Mouse (Mus musculus): ENCODE results near the gene Hyal5. TPM values are rescaled to one million over a fixed set of nuclear protein-coding genes. Genes with fewer than 3 reads are reported as not detected.

Gene Hyal5
- polyA plus RNA-seq, 1 experiment: not detected

DNA sequence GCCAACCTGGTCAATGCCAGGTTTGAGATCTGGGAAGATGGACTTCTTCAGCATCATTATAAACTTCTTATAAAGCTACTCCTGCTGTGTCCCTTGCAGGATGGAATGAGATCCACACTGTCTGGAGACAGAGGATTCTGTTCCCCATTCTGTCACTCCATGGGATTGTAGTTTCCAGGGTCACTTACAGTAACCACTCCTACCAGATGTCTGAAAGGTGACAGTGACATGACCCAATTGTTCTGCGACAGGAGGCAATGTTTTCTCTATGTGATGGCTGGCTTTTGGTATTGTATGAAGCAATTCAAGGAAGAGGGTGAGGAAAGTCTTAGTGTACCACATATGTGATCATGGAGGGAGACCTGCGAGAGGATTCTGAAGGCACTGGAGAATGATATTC is 50.0 kb downstream of the Hyal5 start:
- TF ChIP-seq CTCF (IDR thresholded peaks at IDR 0.05; ENCODE audit: extremely low read depth, insufficient read depth, insufficient read length, insufficient replicate concordance): no peak
- no peak for TF ChIP-seq POLR2A (IDR thresholded peaks at IDR 0.05; ENCODE audit: low read depth, low read length)
- 85% methylated on average over 2 of the region's 2 CpGs for WGBS

GRCm38 (mm10) chr6:24910016-24910727 is 52.4 kb downstream of the Hyal5 start:
- Histone ChIP-seq H3K4me3 (ENCODE audit: extremely low read depth, insufficient read depth, insufficient read length) (no peak overlapping the region), H3K27me3 (ENCODE audit: control insufficient read depth, insufficient read depth, low read length) (no peaks in the 10 kb centered on the region), H3K36me3 (ENCODE audit: control insufficient read depth, insufficient read depth, low read length) (no peaks in the 10 kb centered on the region), H3K4me1 (ENCODE audit: control insufficient read depth, insufficient read depth, insufficient read length) (no peaks in the 10 kb centered on the region), H3K27ac (ENCODE audit: insufficient read depth, low read length) (no peak overlapping the region)
- 64% methylated on average over 2 of the region's 2 CpGs for WGBS
- DNase-seq (ENCODE audit: low read depth in 1 of 2, low spot score in 2 of 2): no peak
- TF ChIP-seq POLR2A (IDR thresholded peaks at IDR 0.05; ENCODE audit: low read depth, low read length): no peak

More for the DNA sequence above, 50.0 kb downstream of the Hyal5 start:
- H3K27ac ChIP-seq (ENCODE audit: insufficient read depth, low read length): no peak overlapping the region
- no peaks in the 10 kb centered on the region for H3K36me3 ChIP-seq (ENCODE audit: control insufficient read depth, insufficient read depth, low read length)
- H3K4me1 ChIP-seq (ENCODE audit: control insufficient read depth, insufficient read depth, insufficient read length): no peaks in the 10 kb centered on the region
- no peaks in the 10 kb centered on the region for H3K27me3 ChIP-seq (ENCODE audit: control insufficient read depth, insufficient read depth, low read length)
- H3K4me3 ChIP-seq (ENCODE audit: extremely low read depth, insufficient read depth, insufficient read length): no peak overlapping the region
- no peak for DNase-seq (ENCODE audit: low read depth in 1 of 2, low spot score in 2 of 2)

- TF ChIP-seq CTCF (IDR thresholded peaks at IDR 0.05; ENCODE audit: extremely low read depth, insufficient read depth, insufficient read length, insufficient replicate concordance) (no peak), POLR2A (IDR thresholded peaks at IDR 0.05; ENCODE audit: low read depth, low read length) (no peak)
- no peaks in the 10 kb centered on the region for H3K36me3 ChIP-seq (ENCODE audit: control insufficient read depth, insufficient read depth, low read length)
- DNase-seq (ENCODE audit: low read depth in 1 of 2, low spot score in 2 of 2): no peak
- no peaks in the 10 kb centered on the region for H3K4me1 ChIP-seq (ENCODE audit: control insufficient read depth, insufficient read depth, insufficient read length)
- no peak overlapping the region for H3K4me3 ChIP-seq (ENCODE audit: extremely low read depth, insufficient read depth, insufficient read length)
- no peak overlapping the region for H3K27ac ChIP-seq (ENCODE audit: insufficient read depth, low read length)
- H3K27me3 ChIP-seq (ENCODE audit: control insufficient read depth, insufficient read depth, low read length): no peaks in the 10 kb centered on the region
Measured at GRCm38 (mm10) chr6:24910728-24911105, 52.9 kb downstream of the Hyal5 start.

DNA sequence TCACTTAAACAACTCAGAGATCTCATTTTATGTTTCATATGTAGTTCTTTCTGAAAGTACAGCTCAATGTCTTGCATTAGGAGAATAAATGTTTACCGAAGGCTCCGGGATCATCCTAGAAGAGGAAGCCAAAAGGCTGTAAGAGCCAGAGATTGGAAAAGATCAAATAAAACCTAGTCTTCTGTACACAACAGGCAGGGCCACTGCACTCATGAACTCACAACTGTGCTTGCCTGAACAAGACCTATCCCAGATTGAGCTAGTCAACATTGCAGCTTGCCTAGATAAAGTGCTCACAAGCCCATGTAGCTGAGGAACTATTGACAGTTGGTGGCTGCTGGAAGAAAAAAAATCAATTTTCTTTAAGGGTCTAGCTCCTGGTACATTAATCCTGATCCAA is 55.8 kb downstream of the Hyal5 start:
- no peaks in the 10 kb centered on the region for H3K36me3 ChIP-seq (ENCODE audit: control insufficient read depth, insufficient read depth, low read length)
- 95% methylated on average over 2 of the region's 2 CpGs for WGBS

DNA sequence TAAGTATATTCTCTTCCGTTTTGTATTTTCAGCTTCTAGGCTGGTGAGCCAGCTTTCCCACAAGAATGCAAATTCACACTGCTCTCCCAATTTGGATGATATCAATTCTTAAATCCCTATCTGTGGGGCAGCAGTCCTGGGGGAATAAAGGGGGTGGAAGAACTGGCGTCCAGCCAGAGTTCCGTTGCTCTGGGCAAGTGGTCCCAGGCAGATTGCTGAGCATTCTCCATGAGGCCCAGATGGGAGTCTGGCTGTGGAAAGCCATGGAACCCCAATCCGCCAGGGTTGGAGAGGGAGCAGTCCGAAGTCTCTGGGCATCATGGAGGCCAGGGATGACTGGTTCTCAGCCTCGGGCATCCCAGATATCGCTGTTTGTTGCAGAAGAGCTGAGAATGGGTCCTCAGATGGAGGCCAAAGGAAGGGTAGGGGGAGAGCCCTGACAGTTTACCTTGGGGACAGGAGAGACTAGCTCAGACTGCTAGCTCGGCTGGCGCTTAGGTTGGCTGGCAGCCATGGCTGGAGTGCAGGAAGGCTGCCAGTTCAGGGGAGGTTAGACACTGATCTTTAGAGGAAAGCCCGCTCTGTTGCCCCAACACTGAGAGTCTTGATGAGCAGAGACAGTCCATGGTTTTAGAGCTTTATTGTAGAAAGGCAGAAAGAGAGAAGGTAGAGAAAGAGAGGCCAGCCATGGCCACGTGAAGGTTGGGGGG is 67.4 kb downstream of the Hyal5 start:
- no peaks in the 10 kb centered on the region for H3K27me3 ChIP-seq (ENCODE audit: control insufficient read depth, insufficient read depth, low read length)
- H3K36me3 ChIP-seq (ENCODE audit: control insufficient read depth, insufficient read depth, low read length): no peaks in the 10 kb centered on the region
- no peak overlapping the region for H3K4me3 ChIP-seq (ENCODE audit: extremely low read depth, insufficient read depth, insufficient read length)
- no peak for DNase-seq (ENCODE audit: low read depth in 1 of 2, low spot score in 2 of 2)
- no peaks in the 10 kb centered on the region for H3K4me1 ChIP-seq (ENCODE audit: control insufficient read depth, insufficient read depth, insufficient read length)
- 88% methylated on average over 11 of the region's 11 CpGs for WGBS
- no peak overlapping the region for H3K27ac ChIP-seq (ENCODE audit: insufficient read depth, low read length)
- TF ChIP-seq CTCF (IDR thresholded peaks at IDR 0.05; ENCODE audit: extremely low read depth, insufficient read depth, insufficient read length, insufficient replicate concordance) (no peak), POLR2A (IDR thresholded peaks at IDR 0.05; ENCODE audit: low read depth, low read length) (no peak)

More for the DNA sequence above, 55.8 kb downstream of the Hyal5 start:
- no peak overlapping the region for H3K27ac ChIP-seq (ENCODE audit: insufficient read depth, low read length)
- no peaks in the 10 kb centered on the region for H3K4me1 ChIP-seq (ENCODE audit: control insufficient read depth, insufficient read depth, insufficient read length)
- no peak for TF ChIP-seq POLR2A (IDR thresholded peaks at IDR 0.05; ENCODE audit: low read depth, low read length)
- no peak for TF ChIP-seq CTCF (IDR thresholded peaks at IDR 0.05; ENCODE audit: extremely low read depth, insufficient read depth, insufficient read length, insufficient replicate concordance)
- DNase-seq (ENCODE audit: low read depth in 1 of 2, low spot score in 2 of 2): no peak
- H3K27me3 ChIP-seq (ENCODE audit: control insufficient read depth, insufficient read depth, low read length): no peaks in the 10 kb centered on the region
- no peak overlapping the region for H3K4me3 ChIP-seq (ENCODE audit: extremely low read depth, insufficient read depth, insufficient read length)

Other genes starting within 250 kb of the Hyal5 start
- gene Wasl, start 193.0 kb upstream of the Hyal5 start, polyA plus RNA-seq (2012; rRNA removed): 22.3 and 46.5 TPM in 2 replicates
- gene Hyal6, start 124.8 kb upstream of the Hyal5 start, polyA plus RNA-seq (2012; rRNA removed): not detected in 2 replicates
- gene Hyal4, start 109.7 kb upstream of the Hyal5 start, polyA plus RNA-seq (2012; rRNA removed): not detected in 2 replicates
- gene Spam1, start 66.8 kb upstream of the Hyal5 start, polyA plus RNA-seq (2012; rRNA removed): not detected in 2 replicates
- gene Tmem229a, start 98.3 kb downstream of the Hyal5 start, polyA plus RNA-seq (2012; rRNA removed): 0.18 and 0.22 TPM in 2 replicates